Mouse (Mus musculus) liver, embryonic 16.5 days (tissue): ENCODE measurements at regions not wholly inside any gene's neighbourhood (a gene's known extent, or its start where the extent isn't known, plus 50 kb on each side); places are given as distances from the start of the nearest gene placed in this dataset.

Experiments used
- ATAC-seq: fragments of 200-750 bp; cut with Nextera tagmentation; 2 replicates; pipeline ENCODE4 v1.8.0; 2017; ENCODE audit warnings: low read depth, mild to moderate bottlenecking, moderate number of reproducible peaks, moderate library complexity
- H3K27ac ChIP-seq: fragments of 300-500 bp; sonication (generic); 2 replicates; pipeline ENCODE4 v1.5.1; 2014; ENCODE audit warnings: mild to moderate bottlenecking, low read length
- H3K27me3 ChIP-seq: fragments of 300-500 bp; sonication (generic); 2 replicates; pipeline ENCODE4 v1.6.1; 2014; ENCODE audit warnings: low read depth, low read length, mixed read lengths; ENCODE audit not compliant: control insufficient read depth, insufficient read depth
- H3K36me3 ChIP-seq: fragments of 300-500 bp; sonication (generic); 2 replicates; pipeline ENCODE4 v1.6.1; 2014; ENCODE audit warnings: mild to moderate bottlenecking; ENCODE audit not compliant: control insufficient read depth, insufficient read depth
- H3K4me1 ChIP-seq: fragments of 300-500 bp; sonication (generic); 2 replicates; pipeline ENCODE4 v1.6.1; 2014; ENCODE audit warnings: low read depth, low read length, mixed read lengths; ENCODE audit not compliant: control insufficient read depth
- H3K4me2 ChIP-seq: fragments of 300-500 bp; sonication (generic); 2 replicates; pipeline ENCODE4 v1.6.1; 2014; ENCODE audit warnings: low read depth, low read length, mixed read lengths
- H3K4me3 ChIP-seq: fragments of 300-500 bp; sonication (generic); 2 replicates; pipeline ENCODE4 v1.5.1; 2014; ENCODE audit warnings: low read depth, mild to moderate bottlenecking, low read length
- H3K9ac ChIP-seq: fragments of 300-500 bp; sonication (generic); 2 replicates; pipeline ENCODE4 v1.6.1; 2014; ENCODE audit warnings: low read depth, low read length
- H3K9me3 ChIP-seq: fragments of 300-500 bp; sonication (generic); replicated peaks from 2 replicates; pipeline ENCODE4 v1.6.1; 2016; ENCODE audit warnings: low read length; ENCODE audit not compliant: control insufficient read depth
- WGBS: fragments of 180-500 bp; shearing (Covaris S2); extraction: QIAGEN DNeasy Blood & Tissue Kit; methylation state at CpG from one replicate; pipeline ENCODE4 v1.1.7; 2014; ENCODE audit not compliant: insufficient replicate concordance; 5-methylcytosine and 5-hydroxymethylcytosine counted together

GRCm38 (mm10) chr3:99665363-99665762, 219.8 kb upstream of the Spag17 start:
- 45% methylated on average over 5 of the region's 5 CpGs for WGBS
- Histone ChIP-seq H3K36me3 (no peaks in the 10 kb centered on the region), H3K4me3 (no peak overlapping the region), H3K4me2 (no peak overlapping the region), H3K4me1 (no peaks in the 10 kb centered on the region), H3K9ac (no peak overlapping the region), H3K27ac (no peak overlapping the region), H3K27me3 (no peaks in the 10 kb centered on the region), H3K9me3 (no peaks in the 10 kb centered on the region)
- no peak for ATAC-seq

GRCm38 (mm10) chr3:99665902-99666768, 219.1 kb upstream of the Spag17 start:
- ATAC-seq: no peak
- Histone ChIP-seq H3K4me2 (no peak overlapping the region), H3K4me1 (no peaks in the 10 kb centered on the region), H3K9me3 (no peaks in the 10 kb centered on the region), H3K4me3 (no peak overlapping the region), H3K27ac (no peak overlapping the region), H3K36me3 (no peaks in the 10 kb centered on the region), H3K27me3 (no peaks in the 10 kb centered on the region), H3K9ac (no peak overlapping the region)
- WGBS: 39% methylated on average over 10 of the region's 10 CpGs

DNA sequence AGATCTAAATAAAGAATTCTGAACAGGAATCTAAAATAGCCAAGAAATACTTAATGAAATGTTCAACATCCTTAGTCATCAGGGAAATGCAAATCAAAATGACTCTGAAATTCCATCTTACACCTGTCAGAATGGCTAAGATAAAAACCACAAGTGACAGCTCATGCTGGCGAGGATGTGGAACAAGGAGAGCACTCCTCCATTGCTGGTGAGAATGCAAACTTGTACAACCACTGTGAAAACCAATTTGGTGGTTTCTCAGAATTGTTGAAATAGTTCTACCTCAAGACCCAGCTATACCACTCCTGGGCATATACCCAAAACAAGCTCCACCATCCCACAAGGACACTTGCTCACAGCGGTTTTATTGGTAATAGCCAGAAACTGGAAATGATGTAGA, 211.1 kb upstream of the Spag17 start:
- no peak overlapping the region for H3K27ac ChIP-seq
- H3K36me3 ChIP-seq: no peaks in the 10 kb centered on the region
- H3K9me3 ChIP-seq: no peaks in the 10 kb centered on the region
- H3K9ac ChIP-seq: no peak overlapping the region
- ATAC-seq: no peak
- 57% methylated on average over 2 of the region's 2 CpGs for WGBS
- no peak overlapping the region for H3K4me3 ChIP-seq
- no peak overlapping the region for H3K4me2 ChIP-seq
- no peaks in the 10 kb centered on the region for H3K27me3 ChIP-seq
- H3K4me1 ChIP-seq: no peaks in the 10 kb centered on the region

- H3K4me3 ChIP-seq: no peak overlapping the region
- H3K4me1 ChIP-seq: no peaks in the 10 kb centered on the region
- no peak for ATAC-seq
- no peak overlapping the region for H3K27ac ChIP-seq
- no peak overlapping the region for H3K9ac ChIP-seq
- 57% methylated on average over 4 of the region's 4 CpGs for WGBS
- no peaks in the 10 kb centered on the region for H3K27me3 ChIP-seq
- H3K4me2 ChIP-seq: no peak overlapping the region
- H3K9me3 ChIP-seq: no peaks in the 10 kb centered on the region
- no peaks in the 10 kb centered on the region for H3K36me3 ChIP-seq
These were observed 175.7 kb upstream of the Spag17 start for GRCm38 (mm10) chr3:99709506-99709905.

- Histone ChIP-seq H3K27ac (no peak overlapping the region), H3K4me3 (no peak overlapping the region), H3K36me3 (no peaks in the 10 kb centered on the region), H3K4me1 (no peaks in the 10 kb centered on the region), H3K9me3 (no peaks in the 10 kb centered on the region), H3K27me3 (no peaks in the 10 kb centered on the region), H3K9ac (no peak overlapping the region), H3K4me2 (no peak overlapping the region)
- no peak for ATAC-seq
- 25% methylated on average over 4 of the region's 4 CpGs for WGBS
These were observed 168.8 kb upstream of the Spag17 start for GRCm38 (mm10) chr3:99716381-99716780.

DNA sequence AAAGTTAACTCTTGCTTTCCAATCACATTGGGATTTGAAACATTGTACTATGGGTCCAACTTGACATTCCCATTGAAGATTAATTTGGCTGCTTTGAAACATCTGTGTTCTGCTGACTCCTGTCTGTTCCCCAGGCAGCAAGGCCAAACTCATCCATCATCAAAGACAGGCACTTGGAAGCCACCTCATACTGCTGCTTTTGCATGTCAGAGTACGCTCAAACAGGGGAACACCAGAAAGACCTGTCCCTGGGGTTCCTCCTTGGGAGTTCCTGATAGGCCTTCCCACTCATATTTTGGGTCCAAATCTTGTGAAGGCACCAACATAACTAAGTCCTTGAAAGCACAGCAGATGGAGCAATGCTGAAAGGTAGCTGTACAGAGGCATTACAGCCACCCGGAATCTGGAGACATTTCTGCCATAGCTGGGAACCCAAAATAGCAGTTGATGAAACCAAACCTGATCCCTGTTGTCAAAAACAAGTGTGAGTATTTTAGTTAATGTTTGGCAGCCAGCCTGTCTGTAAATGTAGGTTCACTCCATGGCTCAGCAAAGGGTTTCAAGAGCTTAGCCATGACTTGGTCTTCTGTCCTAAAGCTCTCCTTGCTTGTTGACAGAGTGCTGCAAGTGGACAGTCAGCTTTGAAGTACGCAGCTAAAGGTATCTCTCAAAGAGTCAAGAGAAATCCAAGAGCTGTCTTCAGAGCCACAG, 147.0 kb upstream of the Spag17 start:
- Histone ChIP-seq H3K9ac (no peak overlapping the region), H3K9me3 (no peaks in the 10 kb centered on the region), H3K27ac (no peak overlapping the region), H3K36me3 (no peaks in the 10 kb centered on the region), H3K4me1 (no peaks in the 10 kb centered on the region), H3K27me3 (no peaks in the 10 kb centered on the region), H3K4me3 (no peak overlapping the region), H3K4me2 (no peak overlapping the region)
- no peak for ATAC-seq
- WGBS: 58% methylated on average over 3 of the region's 3 CpGs

- 58% methylated on average over 7 of the region's 7 CpGs for WGBS
These were observed 145.6 kb upstream of the Spag17 start for GRCm38 (mm10) chr3:99739654-99740053.

DNA sequence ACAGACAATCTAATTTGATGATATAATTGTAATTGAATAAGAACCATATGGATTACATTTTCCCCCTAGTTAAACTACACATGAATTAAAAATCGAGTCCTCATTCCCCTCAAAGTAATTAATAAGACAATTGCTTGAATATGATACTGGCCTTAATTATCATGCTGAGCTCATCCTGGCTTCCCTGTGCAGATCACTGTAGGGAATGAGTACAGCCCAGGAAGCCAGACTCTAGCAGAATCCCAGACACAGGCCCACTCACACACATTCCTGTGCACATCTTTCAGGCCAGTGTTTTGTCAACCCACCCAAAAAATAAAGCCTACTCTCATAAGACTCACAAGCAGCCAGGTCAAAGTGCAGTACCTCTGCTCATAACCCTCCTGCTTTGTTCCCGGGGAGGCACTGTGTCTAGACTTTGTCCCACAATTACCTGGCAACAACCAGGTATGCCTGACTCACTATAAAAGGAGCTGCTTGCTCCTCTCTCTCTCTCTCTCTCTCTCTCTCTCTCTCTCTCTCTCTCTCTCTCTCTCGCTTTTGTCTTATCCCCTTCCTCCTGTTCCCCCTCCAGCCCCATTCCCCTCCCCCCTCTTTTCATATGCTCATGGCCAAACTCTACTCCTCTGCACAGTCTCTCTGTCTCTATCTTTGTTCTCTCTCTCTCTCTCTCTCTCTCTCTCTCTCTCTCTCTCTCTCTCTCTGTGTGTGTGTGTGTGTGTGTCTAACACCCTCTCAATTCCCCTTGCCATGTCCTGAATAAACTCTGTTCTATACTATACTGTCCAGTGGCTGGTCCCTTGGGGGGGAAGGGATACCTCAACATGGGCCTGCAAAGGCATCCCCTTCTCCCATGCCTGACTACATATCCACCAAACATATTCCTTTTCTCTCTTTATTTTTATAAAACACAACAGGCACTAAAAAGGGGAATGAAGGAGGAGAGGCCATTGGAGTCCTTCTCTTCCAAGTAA, 143.7 kb upstream of the Spag17 start:
- no peaks in the 10 kb centered on the region for H3K9me3 ChIP-seq
- no peaks in the 10 kb centered on the region for H3K4me1 ChIP-seq
- H3K4me2 ChIP-seq: no peak overlapping the region
- H3K36me3 ChIP-seq: no peaks in the 10 kb centered on the region
- H3K27ac ChIP-seq: no peak overlapping the region
- no peaks in the 10 kb centered on the region for H3K27me3 ChIP-seq
- H3K4me3 ChIP-seq: no peak overlapping the region
- H3K9ac ChIP-seq: no peak overlapping the region
- WGBS: 48% methylated on average over 3 of the region's 3 CpGs
- ATAC-seq: no peak

More at GRCm38 (mm10) chr3:99739654-99740053, 145.6 kb upstream of the Spag17 start:
- H3K9ac ChIP-seq: no peak overlapping the region
- ATAC-seq: no peak
- H3K36me3 ChIP-seq: no peaks in the 10 kb centered on the region
- no peaks in the 10 kb centered on the region for H3K4me1 ChIP-seq
- no peaks in the 10 kb centered on the region for H3K27me3 ChIP-seq
- H3K4me2 ChIP-seq: no peak overlapping the region
- no peak overlapping the region for H3K4me3 ChIP-seq
- H3K27ac ChIP-seq: no peak overlapping the region
- no peaks in the 10 kb centered on the region for H3K9me3 ChIP-seq
